Mouse (Mus musculus) right cerebral cortex, adult 2 months (tissue): ENCODE measurements at regions not wholly inside any gene's neighbourhood (a gene's known extent, or its start where the extent isn't known, plus 50 kb on each side); places are given as distances from the start of the nearest gene placed in this dataset.

Source experiments
- DNase-seq, 2 experiments: peaks; one replicate each; pipeline ENCODE4 v3.0.0; 2021 to 2022; ENCODE audit warnings: low spot score in 2 of 2

DNA sequence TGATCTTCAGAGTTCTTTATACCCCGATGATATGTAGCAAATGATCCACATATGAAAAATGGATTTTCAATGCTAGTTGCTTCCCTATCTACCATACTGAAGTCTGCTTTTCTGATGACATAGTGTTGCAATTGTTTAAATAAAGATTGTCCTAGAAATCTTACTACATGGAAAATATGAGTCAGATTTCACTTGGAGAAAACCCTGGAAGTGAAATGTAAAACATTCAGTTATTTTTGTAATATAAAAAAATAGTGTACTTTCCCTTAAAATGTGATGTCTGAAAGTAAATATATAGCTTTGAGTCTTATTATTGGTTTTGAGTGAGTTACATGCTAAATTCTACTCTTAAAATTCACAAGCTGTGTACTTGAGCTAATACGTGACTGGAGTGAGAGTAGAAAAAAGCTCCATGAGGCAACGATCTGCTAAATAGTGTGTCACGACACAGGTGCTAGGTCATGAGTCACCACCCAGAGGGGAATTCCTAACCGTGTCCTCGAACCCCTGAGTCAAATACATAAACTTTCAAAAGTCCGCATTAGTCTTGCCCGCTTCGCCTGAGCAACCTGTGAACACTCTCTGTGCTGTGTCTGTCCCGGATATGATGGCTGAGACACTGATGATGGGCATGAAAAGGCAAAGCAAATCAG is 430.5 kb downstream of the Hsfy2 start:
- DNase-seq: peak in 1 of 2 experiments; percentile 10

DNA sequence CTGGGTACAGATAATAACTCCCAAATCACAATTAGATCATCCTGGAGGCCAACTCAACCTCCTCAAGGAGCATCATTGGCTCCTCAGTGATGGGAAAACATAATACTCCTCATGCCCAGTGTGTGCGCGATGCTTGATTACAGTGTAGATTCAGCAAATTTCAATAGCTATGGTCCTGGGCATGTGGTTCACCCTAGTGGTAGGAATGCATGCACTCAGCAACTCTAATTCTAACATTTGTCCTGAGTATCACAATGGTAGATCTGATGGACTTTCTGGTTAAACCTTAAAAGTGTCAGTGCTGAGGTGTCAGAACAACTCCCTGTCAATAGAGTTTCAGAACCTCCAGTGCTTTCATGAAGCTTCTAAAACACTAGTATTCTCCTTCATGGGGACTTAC is 442.0 kb downstream of the Hsfy2 start:
- DNase-seq: no peak

DNA sequence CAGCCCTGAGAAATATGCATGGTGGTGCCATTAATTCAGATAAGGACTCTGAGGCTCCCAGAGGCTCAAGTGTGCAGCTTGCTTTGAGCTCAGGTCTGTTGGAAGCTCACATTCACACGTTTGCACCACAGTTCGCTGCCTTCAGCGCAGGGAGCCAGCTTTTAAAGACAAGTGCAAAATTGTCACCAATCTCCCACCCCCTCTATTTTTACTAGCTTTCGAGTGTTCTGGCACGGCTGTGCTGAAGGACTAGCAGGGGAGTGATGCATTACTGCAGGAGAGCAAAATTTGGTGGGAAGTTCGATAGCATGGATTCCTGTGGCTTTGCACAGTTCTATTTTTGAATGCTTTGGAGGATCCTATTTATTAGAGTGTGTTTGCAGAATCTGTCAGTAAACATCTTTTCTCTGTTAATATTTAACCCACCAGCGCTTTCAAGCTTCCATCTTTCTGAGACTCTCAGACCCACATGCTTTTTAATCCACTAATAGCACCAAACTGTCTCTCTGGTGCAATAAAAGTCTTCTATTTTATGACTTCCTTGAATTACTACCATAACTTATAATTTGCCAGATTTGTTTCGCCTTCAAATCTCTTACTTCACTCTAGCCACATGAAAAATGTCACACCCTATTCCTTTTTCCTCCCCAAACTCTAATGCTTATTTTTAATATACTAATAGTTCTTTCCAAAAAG is 453.6 kb downstream of the Hsfy2 start:
- no peak for DNase-seq

DNA sequence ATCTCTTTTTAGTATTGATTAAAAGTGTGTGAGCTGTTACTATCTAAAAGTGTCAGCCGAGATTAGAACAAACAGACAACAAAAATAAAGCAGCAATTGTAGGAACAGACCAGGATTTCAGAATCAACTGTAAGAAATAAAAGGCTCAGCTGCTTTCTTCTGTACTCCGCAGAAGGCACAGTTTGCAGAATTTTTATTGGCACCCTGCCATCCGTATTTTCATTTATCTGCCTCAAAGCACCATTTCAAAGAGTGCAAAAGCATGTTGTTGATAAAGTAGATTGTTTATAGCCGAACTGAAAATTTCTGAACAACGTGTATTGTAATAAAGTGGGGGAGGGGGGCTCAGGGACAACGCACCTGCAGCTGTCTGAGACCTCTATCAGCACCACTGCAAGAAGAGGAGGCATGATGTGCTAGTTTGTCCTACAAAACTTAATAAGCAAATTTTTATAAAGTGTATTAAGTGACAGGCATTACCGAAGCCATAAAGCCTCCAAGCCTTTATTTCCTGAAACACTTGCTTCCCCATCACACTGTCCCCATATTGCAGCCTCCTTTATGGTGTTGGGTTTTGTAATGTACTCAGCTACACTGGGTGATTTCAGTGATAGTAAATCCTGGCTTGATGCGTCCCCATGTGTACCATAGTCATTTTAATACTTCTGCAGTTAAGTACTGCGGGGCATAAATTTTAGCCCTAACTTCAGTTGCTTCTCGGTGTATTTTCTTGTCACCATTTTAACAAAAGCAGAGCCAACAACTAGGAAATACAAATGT is 457.8 kb downstream of the Hsfy2 start:
- DNase-seq: no peak

DNA sequence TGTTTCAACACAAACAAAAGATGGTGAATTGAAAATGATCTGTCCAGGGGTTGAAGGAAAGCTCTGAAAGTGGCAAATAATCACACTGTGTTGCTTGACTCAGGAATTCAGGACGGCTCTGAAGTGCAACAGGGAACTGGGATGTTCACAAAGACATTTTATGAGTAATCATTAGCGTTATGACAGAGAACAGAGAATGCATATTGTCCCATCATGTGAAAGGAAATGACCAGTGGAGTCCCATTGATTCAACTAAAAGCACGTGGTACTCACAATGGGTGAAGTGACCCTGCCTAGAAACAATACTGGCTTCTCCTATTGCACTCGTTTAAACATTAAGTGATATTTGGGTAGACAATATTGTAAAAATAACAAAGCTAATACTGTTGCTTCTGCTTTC is 466.1 kb downstream of the Hsfy2 start:
- no peak for DNase-seq

DNA sequence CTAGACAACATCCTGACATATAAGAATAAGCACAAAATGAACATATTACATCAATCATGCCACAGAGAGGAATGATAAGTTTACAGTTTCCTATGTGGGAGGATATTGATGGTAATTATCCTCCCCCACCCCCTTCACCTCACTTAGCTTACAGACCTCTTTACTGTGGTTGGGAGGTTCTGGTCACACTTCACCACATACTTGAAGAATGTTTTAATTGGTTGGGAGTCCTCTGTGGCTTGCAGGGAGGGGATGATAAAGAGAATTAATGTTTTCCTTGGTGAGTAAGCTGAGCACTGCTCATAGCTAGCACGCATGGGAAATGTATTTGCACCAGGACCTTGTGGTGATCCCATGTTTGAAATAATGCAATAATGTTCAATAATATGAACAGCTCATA is 468.5 kb downstream of the Hsfy2 start:
- no peak for DNase-seq

DNA sequence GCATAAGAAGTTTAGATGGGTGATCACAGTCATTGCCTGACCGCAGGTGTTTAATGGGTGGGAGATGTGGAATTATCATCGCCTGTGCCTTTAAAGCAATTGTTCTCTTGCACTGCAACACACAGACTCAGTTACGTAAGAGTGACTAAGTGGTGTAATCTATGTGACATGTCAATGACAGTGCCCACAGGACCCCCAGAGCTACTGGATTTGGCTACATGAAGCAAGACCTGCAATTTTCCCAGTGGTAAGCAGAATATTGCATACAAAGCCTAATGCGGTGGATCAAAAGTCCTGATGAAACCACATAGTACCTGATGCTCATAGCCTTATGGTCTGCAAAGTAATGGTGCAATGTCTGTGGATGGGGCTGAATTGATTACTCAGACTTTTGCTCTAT is 469.2 kb downstream of the Hsfy2 start:
- DNase-seq: no peak

DNA sequence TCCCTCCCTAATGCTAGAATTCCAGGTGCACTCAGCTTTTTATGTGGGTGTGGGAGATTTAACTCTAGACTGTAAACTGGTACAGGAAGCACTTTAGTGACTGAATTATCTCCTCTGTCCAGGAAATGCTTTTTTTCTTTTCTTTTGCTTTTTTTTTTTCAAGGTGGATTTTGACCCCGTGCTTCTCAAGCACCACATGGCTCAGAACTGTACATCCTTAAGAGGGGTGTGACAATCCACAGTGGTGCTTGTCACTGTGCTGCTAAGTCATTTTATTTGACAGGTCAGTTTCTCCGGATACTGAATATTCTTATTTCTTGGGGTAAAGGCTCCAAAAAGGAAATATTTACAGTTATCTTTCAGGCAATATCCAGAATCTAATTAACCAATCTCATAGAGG is 472.0 kb downstream of the Hsfy2 start:
- no peak for DNase-seq

DNA sequence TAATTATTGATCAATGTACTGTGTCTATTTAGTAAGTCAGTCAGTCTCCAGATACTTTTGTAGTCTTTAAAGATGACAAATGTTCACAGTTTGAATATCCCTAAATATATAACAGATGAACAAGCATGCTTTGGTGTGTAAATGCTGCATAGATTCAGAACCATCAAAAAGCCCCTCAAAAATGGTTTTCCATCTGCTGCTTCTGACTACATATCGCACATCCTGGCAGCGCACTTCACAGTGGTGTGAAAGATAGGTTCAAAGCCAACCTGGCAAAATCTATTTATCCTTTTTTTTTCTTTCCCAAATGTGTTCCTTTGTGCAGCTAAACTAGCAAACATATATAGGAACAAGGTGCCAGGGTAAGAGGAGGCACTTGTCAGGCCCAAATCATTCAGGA is 472.9 kb downstream of the Hsfy2 start:
- no peak for DNase-seq

DNA sequence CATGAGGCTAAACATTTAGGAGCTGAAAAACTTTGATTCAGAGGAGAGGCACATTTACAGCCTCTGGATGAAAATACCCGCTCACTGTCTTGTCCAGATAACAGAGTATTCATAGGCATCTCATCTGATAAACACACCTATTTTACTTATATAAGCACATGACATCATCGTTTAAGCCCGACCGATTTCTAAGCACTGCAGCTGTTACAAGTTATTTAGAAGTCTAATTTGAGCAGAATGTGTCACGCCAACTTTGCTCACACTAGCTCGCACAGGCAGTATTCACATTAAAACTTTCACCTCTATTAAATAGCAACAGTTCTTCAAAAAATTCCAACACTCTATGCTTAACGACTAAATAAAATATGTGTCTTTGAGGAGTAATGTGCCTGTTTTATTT is 506.3 kb downstream of the Hsfy2 start:
- peak; percentile 37 to 48 for DNase-seq

DNA sequence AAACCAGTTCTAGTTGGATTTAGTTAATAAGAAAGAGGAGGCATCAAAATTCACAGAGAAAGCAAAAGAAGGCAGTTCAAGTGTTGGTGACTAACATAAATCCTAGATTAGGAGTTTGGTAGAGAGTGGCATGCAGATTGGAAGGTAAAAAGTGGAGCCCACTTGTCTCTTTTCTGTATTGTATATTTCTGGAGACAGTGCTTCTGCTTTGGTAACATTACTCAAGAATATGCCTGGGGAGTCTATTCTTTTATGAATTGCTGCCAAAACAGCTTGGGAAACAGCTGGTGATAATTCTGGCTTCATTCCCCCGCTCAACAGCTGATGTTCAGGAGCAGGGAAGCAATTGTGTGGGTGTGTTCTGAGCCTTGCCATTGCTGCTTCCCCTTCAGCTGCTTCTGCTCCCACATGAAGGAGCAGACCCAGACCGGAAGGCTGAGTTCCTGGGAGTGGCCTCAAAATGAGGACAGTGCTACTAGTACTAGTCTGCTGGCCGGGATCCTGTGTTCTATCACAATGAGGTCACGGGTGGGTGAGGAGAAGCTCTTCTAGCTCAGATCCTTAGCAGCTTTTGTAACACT is 547.9 kb downstream of the Hsfy2 start:
- DNase-seq: peak; percentile 81 to 83

DNA sequence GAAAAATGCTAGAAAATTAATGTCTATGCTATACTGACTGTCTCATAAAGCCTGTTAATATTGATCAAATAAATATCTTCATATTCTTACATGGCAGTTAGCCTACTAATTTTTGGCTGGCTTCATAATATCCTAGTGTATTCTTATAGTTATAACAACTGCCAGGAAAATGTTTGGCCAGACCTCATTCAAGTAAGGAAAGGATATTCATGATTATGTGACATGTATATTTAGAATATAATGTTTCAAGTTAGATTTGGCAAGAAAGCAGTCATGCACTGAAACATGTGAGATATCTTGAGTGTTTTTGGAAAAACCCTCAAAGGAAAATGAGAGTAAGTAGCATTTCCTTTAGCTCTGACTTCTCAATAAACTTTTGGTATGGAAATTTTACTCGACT is 548.9 kb downstream of the Hsfy2 start:
- DNase-seq: no peak

DNA sequence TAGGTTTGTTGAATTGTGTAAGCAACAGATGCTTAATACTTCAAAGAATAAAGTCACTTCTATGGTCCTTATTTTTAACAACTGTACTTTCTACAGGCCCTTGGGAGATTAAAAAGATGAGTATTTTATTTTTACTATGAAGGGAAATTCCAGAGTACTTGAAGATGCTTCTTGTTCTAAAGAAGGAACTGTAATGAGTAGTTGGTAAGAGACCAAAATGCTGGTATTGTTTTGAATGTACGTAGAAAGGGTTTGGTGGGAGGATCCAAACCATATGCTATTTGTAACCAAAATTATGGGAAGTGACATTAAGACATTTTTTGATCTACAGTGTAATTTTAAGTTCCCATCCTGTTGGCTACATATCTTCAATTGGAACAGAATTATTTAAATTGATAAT is 560.5 kb downstream of the Hsfy2 start:
- no peak for DNase-seq

DNA sequence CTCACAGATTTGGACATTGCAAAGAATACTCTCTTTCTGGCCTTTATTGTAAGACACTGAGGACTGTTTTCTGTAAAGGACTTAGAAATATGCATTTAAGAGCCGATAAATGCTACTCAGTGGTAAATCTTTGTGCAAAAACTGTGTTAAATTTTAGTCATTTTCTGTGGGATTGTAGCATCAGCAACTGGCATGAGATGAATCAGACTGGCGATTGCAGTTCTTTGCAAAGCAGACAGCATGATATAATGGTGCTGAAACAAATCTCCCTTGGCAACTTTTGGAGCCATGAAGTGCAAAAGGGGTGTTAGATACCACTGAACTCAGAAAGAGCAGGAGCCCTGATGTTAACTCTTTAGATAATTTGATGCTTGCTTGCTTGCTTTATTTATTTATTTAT is 565.0 kb downstream of the Hsfy2 start:
- peak; percentile 9 to 17 for DNase-seq

DNA sequence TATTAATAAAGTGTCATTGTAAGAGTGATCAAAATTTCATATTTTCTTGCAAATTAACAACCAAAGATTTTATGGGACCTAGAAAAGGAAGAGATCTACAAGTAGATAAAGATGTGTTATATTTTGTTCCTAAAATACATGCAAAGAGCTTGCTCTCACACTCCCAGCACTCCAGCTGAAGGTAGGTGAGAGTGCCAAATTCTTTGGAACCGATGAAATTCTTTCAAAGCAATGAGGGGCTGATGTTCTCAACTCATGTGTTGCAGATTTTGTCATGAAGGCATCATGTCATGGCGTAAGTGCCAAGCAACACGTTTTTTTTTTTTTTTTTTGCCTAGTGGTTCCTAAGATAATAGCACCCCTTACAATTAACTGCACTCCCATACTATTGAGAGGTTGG is 573.8 kb downstream of the Hsfy2 start:
- DNase-seq: no peak
